Mouse (Mus musculus) adrenal gland, postnatal 0 days (tissue): ENCODE measurements around the gene Ormdl1. TPM values are rescaled to one million over a fixed set of nuclear protein-coding genes. Genes with fewer than 3 reads are reported as not detected.

ENCODE experiments used
- polyA plus RNA-seq: library from polyadenylated mRNA; unstranded; fragments of >200 nt; fragmentation: Nextera tagmentation; extraction: Ambion mirVana; gene quantifications from 2 replicates; pipeline ENCODE4 v1.2.1, GENCODE M21; 2015

The Ormdl1 gene
- polyA plus RNA-seq: 51.7 and 55.7 TPM in 2 replicates

DNA sequence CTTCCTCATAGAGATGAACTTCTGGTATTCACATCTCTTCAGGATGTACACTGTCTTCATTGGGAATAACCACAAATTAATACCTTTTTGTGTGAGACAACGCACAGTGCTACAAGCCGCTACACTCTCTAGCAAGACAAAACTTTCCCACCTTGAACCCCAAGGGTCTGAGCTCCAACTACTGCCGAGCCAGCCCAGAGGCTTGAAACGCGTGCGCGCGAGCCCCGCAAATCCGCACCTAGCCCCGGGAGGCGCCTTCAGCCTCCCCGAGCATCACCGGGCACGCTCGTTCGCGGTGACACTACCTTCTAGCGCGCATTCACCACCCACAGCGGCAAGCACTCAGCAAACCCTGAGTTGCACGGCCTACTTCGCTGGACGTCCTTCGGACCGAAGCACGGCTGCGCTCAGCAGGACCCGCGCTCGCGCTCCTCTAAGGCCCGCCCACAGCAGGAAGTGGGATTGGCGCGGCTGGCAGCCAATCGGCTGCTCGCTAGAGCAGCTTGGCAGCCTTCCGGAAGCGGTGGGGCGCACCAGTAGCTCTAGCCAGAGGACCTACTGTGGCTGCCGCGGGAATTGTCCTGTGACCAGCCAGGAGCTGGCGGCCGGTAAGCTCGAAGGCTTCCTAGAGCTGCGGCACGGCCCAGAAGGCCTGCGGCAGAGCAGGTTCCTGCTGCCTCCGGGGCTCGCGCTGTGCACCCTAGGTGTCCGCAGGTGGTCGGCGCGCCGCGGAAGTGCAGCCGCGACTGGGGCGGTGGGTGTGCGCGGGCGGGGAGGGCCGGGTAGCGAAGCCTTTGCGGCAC, at the start of gene Ormdl1, which contains the start of the genes Pms1 and Gm28778:
Gene Ormdl1 (plus strand): TSS at position 515 of the 803 bp plus-strand sequence.
Gene Pms1 (minus strand): TSS at position 438 of the 803 bp plus-strand sequence.
Gene Gm28778 (plus strand): TSS at position 531 of the 803 bp plus-strand sequence.

DNA sequence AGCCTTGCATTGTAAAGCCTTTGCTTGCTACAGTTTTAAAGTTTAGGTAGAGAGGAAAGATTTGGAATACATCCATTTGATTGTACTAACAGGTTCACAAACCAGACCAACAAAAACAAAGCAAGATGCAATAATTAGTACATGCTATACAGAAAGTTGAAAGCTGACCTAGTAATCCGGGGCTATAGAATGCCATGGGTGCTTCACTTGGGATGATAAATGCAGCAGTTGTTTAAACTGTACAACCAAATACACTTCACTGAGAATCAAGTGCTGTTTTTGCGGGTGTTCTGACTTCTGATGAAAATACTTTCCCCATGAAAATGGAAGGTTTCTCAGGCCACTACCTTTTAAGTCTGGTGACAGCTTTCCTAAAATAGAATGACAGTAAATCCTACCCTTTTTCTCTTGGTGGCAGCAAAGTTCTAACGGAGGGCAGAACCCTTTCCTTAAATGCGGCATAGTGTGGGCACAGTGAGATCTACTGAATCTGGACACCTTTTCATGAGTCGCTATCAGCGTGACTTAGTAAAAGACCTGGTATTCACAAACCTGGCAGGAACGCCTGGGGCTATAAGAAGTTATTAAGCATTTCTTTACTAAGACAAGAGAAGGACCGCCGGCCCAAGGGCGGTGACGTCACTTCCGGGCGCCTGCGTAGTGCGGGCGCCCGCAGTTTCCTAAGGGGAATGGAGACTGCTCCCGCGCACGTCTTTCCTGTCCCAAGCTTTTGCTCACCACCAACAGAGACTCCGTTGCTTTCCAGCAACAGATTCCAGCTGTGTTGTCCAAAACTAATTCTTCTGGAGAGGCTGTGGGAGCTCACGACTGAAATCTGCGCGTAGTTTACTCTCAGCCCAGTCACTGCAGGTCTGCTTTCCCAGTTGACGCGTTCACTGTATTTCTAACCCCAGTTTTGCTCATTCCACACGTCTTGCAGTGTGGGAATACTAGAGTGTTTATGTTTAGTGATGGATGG, 16.4 kb downstream of the Ormdl1 start, which contains the start of gene Osgepl1:
Gene Osgepl1 (plus strand): TSS at position 636 of the 979 bp plus-strand sequence.

DNA sequence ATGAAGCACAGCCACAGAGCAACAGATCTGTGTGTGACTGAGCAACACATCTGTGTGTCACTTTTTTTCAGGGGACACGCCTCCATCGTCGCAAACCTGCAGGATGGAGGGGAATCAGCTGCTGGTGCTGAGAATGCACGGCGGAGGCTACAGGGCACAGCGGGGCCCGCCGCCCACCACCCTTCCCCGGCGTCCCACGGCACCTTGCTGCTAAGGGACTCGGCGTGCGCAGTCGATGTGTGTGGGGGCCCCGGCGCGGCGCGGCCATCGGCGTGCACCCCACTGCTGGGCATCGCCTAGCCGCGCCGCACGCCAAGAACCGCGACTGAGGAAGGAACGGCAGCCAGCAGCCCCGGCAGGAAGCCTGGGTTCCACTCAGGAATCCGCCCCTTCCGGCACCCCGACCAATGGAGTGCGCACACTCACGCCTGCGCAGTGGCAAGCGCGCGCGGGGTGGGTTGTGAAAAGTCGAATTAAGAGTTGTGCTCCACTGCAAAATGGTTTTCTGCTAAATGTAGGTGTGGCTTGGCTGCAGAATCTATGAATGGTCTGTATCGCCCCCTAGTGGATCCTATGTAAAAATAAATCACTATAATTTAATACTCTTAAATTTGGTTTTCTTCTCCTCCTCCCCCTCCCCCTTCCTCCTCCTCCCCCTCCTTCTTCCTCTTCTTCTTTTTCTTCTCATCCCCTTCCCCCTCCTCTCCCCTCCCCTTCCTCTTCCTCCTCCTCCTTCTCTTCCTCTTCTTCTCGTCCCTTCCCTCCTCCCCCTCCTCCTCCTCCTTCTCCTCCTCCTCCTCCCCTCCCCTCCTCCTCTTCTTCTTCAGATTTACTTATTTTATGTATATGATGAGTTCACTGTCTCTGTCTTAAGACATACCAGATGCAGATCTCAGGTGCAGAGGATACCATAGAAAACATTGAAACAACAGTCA, 55.7 kb downstream of the Ormdl1 start, which contains the start of the genes Asdurf, Gm28551 and Asnsd1:
Gene Asdurf (minus strand): TSS at position 293 of the 935 bp plus-strand sequence.
Gene Gm28551 (minus strand): TSS at position 341 of the 935 bp plus-strand sequence.
Gene Asnsd1 (minus strand): TSS at position 426 of the 935 bp plus-strand sequence.

Other genes with a start within 250 kb of the Ormdl1 start
- gene Mstn, start 235.5 kb upstream of the Ormdl1 start, polyA plus RNA-seq: not detected in 2 replicates
- gene 1700019A02Rik, start 109.5 kb upstream of the Ormdl1 start, polyA plus RNA-seq: not detected in 2 replicates
- gene Pms1, start 77 bp upstream of the Ormdl1 start, polyA plus RNA-seq: 7.9 and 9.1 TPM in 2 replicates
- 0.36 TPM in 1 of 2 replicates, not detected in the other for gene Gm28778, start within 50 bp of the Ormdl1 start, polyA plus RNA-seq
- gene Osgepl1, start 16.5 kb downstream of the Ormdl1 start, polyA plus RNA-seq: 58.3 and 59.3 TPM in 2 replicates
- 6.7 and 7.1 TPM in 2 replicates for gene Asdurf, start 55.5 kb downstream of the Ormdl1 start, polyA plus RNA-seq
- 0.49 and 0.58 TPM in 2 replicates for gene Gm28551, start 55.6 kb downstream of the Ormdl1 start, polyA plus RNA-seq
- gene Asnsd1, start 55.7 kb downstream of the Ormdl1 start, polyA plus RNA-seq: 61.3 and 61.9 TPM in 2 replicates